Mouse (Mus musculus) hindbrain, postnatal 0 days (tissue): ENCODE data around the gene Nup93. TPM values are rescaled to one million over a fixed set of nuclear protein-coding genes. Genes with fewer than 3 reads are reported as not detected.

Experiments
- ATAC-seq: fragments of 200-750 bp; cut with Nextera tagmentation; 2 replicates; pipeline ENCODE4 v1.8.0; 2017; ENCODE audit warnings: mild to moderate bottlenecking, moderate TSS enrichment, moderate library complexity
- DNase-seq: peaks from one replicate; pipeline ENCODE4 v3.0.0-alpha.2; 2015; ENCODE audit warnings: low spot score
- H3K27ac ChIP-seq: fragments of 300-500 bp; sonication (generic); 2 replicates; pipeline ENCODE4 v1.5.1; 2014; ENCODE audit warnings: mild to moderate bottlenecking
- H3K27me3 ChIP-seq: fragments of 300-500 bp; sonication (generic); 2 replicates; pipeline ENCODE4 v1.6.1; 2014; ENCODE audit warnings: low read length, mixed read lengths; ENCODE audit not compliant: insufficient read depth
- H3K36me3 ChIP-seq: fragments of 300-500 bp; sonication (generic); 2 replicates; pipeline ENCODE4 v1.6.1; 2014; ENCODE audit warnings: low read length, mixed read lengths; ENCODE audit not compliant: insufficient read depth
- H3K4me1 ChIP-seq: fragments of 300-500 bp; sonication (generic); 2 replicates; pipeline ENCODE4 v1.6.1; 2014; ENCODE audit warnings: antibody characterized with exemption, low read length, mixed read lengths; ENCODE audit not compliant: insufficient read depth
- H3K4me2 ChIP-seq: fragments of 300-500 bp; sonication (generic); 2 replicates; pipeline ENCODE4 v1.6.1; 2014; ENCODE audit warnings: low read depth, mild to moderate bottlenecking, low read length, moderate library complexity, mixed read lengths
- H3K4me3 ChIP-seq: fragments of 300-500 bp; sonication (generic); 2 replicates; pipeline ENCODE4 v1.5.1; 2014; ENCODE audit warnings: low read length
- H3K9ac ChIP-seq: fragments of 300-500 bp; sonication (generic); replicated peaks from 2 replicates; pipeline ENCODE4 v1.6.1; 2014; ENCODE audit warnings: mild to moderate bottlenecking, low read length, moderate library complexity, mixed read lengths
- H3K9me3 ChIP-seq: fragments of 300-500 bp; sonication (generic); 2 replicates; pipeline ENCODE4 v1.6.1; 2016; ENCODE audit warnings: low read length, mixed read lengths
- CTCF ChIP-seq: IDR thresholded peaks from 2 replicates; pipeline ENCODE4 v1.5.1; 2016; ENCODE audit warnings: antibody characterized with exemption, control low read depth, low read depth
- WGBS: fragments of 180-500 bp; shearing (Covaris S2); extraction: QIAGEN DNeasy Blood & Tissue Kit; methylation state at CpG from one replicate; pipeline ENCODE4 v1.1.7; 2014; 5-methylcytosine and 5-hydroxymethylcytosine counted together
- polyA plus RNA-seq: library from polyadenylated mRNA; unstranded; fragments of >200 nt; fragmentation: Nextera tagmentation; extraction: Ambion mirVana; gene quantifications from 2 replicates; pipeline ENCODE4 v1.2.1, GENCODE M21; 2015
- total RNA-seq: library from RNA; depleted of rRNA; stranded (reverse); fragments of >200 nt; gene quantifications from 2 replicates; pipeline ENCODE4 v1.2.3, GENCODE M21; 2014

Gene Nup93
- total and polyA plus RNA-seq, 2 experiments from 2014 or later = 33.1 to 44.8 TPM

DNA sequence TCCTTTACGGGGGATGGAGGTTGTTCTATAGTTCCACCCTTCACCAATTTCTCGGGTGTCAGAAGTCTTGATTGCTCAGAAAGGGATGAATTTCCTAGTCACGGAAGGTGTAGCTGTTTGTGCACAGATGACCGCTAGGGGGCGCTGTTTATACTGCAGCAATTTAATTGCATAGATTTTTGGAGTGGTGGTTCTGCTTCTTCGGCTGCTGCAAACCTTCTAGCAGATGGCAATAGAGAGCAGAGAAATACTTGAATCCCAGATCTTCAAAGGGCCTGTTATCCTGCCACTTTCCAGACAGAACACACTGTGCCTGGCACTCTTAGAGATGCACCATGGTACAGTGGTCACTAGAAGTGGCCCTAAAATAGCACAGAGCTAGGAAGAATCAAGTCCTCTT, 128.9 kb downstream of the Nup93 start:
- H3K9ac ChIP-seq = no peak overlapping the region
- ATAC-seq (peak; percentile 68), DNase-seq (peak; percentile 94)
- 7% methylated on average over 6 of the region's 6 CpGs for WGBS
- H3K4me1 ChIP-seq = no peaks in the 10 kb centered on the region
- 0 out of 2 replicates have a peak overlapping the region, but pooled peaks have one; percentile 26 for H3K27ac ChIP-seq
- H3K36me3 ChIP-seq = no peaks in the 10 kb centered on the region
- no peaks in the 10 kb centered on the region for H3K27me3 ChIP-seq
- TF ChIP-seq CTCF = peak; percentile 96
- no peak overlapping the region for H3K4me2 ChIP-seq
- no peak overlapping the region for H3K4me3 ChIP-seq
- H3K9me3 ChIP-seq = no peaks in the 10 kb centered on the region

DNA sequence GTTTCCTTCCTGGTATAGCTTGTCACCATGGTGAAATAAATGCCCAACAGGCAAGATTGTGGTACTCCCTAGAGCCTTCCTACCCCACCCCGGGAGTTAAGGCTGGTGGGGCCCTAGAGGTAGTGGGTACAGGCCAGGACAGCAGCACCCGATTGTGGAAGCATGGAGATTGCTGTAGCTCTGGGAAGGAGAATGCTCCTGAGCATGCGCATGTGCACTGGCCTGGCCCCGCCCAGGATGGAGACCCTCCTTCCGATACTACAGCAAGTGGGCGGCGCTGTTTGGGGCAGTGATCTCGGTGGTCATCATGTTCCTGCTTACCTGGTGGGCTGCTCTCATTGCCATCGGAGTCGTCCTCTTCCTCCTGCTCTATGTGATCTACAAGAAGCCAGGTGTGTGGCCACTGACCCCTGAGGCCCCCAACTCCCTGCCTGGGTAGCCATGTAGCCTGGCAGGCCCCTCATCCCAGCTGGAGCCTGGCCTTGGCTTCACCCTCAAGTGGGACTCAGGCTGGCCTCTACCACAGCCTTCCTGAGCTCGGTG, 129.5 kb downstream of the Nup93 start:
- no peak overlapping the region for H3K9ac ChIP-seq
- H3K36me3 ChIP-seq = no peaks in the 10 kb centered on the region
- 86% methylated on average over 11 of the region's 11 CpGs for WGBS
- H3K27ac ChIP-seq = 0 out of 2 replicates have a peak overlapping the region, but pooled peaks have one; percentile 26
- H3K27me3 ChIP-seq = no peaks in the 10 kb centered on the region
- no peak overlapping the region for H3K4me2 ChIP-seq
- no peak for TF ChIP-seq CTCF
- H3K4me3 ChIP-seq = no peak overlapping the region
- no peaks in the 10 kb centered on the region for H3K4me1 ChIP-seq
- ATAC-seq (no peak; the same call in none of the 2 replicates), DNase-seq (no peak)
- no peaks in the 10 kb centered on the region for H3K9me3 ChIP-seq

DNA sequence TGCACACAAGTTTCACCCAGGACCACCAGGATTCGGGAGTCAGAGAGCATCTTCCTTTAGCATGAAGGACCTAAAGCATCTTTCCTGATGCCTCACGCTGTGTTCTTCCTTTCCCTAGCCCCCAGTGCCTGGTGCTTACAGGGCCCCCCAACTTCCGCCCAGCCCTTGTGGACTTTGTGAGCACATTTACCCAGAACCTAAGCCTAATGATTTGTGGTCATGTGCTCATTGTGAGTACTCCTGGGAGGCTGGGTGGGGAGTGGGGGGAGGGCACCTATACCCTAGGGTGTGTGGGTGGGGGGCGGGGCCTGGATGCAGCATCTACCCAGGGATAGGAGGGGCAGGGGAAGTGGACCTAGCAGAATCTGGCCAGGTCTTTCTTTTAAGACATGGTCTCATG, 131.3 kb downstream of the Nup93 start:
- Histone ChIP-seq H3K36me3 (no peaks in the 10 kb centered on the region), H3K27me3 (no peaks in the 10 kb centered on the region), H3K4me3 (no peak overlapping the region), H3K27ac (no peak overlapping the region), H3K4me2 (no peak overlapping the region), H3K4me1 (no peaks in the 10 kb centered on the region), H3K9ac (no peak overlapping the region), H3K9me3 (no peaks in the 10 kb centered on the region)
- DNase-seq (no peak), ATAC-seq (no peak)
- 97% methylated on average over 4 of the region's 4 CpGs for WGBS
- TF ChIP-seq CTCF = no peak

DNA sequence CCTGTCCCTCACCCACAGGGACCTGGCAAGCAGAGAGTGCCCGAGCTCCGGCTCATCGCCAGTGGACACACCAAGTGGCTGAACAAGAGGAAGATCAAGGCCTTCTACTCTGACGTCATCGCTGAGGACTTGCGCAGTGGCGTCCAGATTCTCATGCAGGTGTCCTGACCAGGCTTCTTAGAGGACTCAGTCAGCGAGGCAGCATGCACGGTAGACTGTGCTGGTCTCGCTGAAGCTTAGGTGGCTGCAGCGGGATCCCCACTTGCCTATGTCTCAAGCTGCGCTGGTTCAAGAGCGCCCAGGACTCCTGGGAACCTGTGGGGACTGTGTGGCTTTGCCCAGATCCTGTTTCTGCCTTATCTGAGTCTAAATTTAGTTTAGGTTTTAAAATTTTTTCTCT, 131.9 kb downstream of the Nup93 start:
- Histone ChIP-seq H3K4me1 (no peaks in the 10 kb centered on the region), H3K4me3 (no peak overlapping the region), H3K36me3 (no peaks in the 10 kb centered on the region), H3K27me3 (no peaks in the 10 kb centered on the region), H3K9me3 (no peaks in the 10 kb centered on the region), H3K4me2 (no peak overlapping the region), H3K9ac (no peak overlapping the region), H3K27ac (no peak overlapping the region)
- no peak for ATAC-seq
- no peak for TF ChIP-seq CTCF
- DNase-seq = no peak
- WGBS = 92% methylated on average over 13 of the region's 13 CpGs

DNA sequence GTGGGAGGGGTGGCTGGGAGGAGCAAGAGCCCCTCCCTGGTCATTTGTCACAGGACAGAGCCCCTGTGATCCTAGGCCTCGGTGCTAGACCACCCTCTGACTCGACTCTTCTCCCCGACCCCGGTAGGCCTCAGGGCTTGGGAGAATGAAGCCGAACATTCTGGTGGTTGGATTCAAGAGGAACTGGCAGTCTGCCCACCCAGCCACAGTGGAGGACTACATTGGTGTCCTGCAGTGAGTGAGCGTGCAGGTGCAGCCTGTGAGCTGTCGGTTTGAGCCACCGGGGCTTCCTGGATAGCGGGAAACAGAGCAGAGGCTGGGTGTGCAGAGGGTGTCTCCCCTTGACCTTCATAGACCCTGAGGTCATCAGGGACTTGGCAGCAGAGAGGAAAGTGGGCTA, 134.1 kb downstream of the Nup93 start:
- ATAC-seq (no peak), DNase-seq (no peak)
- H3K9ac ChIP-seq = no peak overlapping the region
- H3K4me1 ChIP-seq = no peaks in the 10 kb centered on the region
- TF ChIP-seq CTCF = no peak
- no peak overlapping the region for H3K4me3 ChIP-seq
- no peak overlapping the region for H3K27ac ChIP-seq
- 46% methylated on average over 9 of the region's 9 CpGs for WGBS
- H3K9me3 ChIP-seq = no peaks in the 10 kb centered on the region
- no peaks in the 10 kb centered on the region for H3K27me3 ChIP-seq
- H3K36me3 ChIP-seq = no peaks in the 10 kb centered on the region
- H3K4me2 ChIP-seq = no peak overlapping the region

DNA sequence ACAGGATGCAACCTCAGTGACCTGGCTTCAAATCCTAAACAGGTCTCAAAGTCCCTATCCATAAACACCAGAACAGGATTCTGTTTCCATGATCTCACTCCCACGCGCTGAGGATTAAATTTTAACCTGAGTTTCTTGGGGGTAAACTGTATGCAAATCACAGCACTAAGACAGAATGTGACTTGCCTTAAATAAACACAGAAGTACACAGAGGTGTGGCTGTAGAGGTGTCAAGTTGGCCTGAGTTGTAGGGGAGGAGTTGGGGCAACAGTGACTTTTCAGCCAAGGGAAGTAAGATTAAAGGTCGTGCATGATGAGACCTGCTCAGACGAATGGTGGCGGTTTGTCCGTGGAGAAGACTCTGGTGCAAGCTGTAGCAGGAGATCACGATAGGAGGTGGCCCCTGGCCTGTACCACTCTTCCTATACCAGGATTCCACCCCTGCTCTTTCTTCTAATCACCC, 139.7 kb downstream of the Nup93 start:
- WGBS = 83% methylated on average over 7 of the region's 7 CpGs
- H3K9ac ChIP-seq = no peak overlapping the region
- no peaks in the 10 kb centered on the region for H3K36me3 ChIP-seq
- H3K27ac ChIP-seq = no peak overlapping the region
- DNase-seq (no peak), ATAC-seq (no peak)
- 0 out of 2 replicates have a peak, but pooled peaks cover 8% of the 10 kb centered on the region for H3K4me1 ChIP-seq
- H3K9me3 ChIP-seq = no peaks in the 10 kb centered on the region
- no peak overlapping the region for H3K4me3 ChIP-seq
- no peak overlapping the region for H3K4me2 ChIP-seq
- no peak for TF ChIP-seq CTCF
- H3K27me3 ChIP-seq = no peaks in the 10 kb centered on the region

DNA sequence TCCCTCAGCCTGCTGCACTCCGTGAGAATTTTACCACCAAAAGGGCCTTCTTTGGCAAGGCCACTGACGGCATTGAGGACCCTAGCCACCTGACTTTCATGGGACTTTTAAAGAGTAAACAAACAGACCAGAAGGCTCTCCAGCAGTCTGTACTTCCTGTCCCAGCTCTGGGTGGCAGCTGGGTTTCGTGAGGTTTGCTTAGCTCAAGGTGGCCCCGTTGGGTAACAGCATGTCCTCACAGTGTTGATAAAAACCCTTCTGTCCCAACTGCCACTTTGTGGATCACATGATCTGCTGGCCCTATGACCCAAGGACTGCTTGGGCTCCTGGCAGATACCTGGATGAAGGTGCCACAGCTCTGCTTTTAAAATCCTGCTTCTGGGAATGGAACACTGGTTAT, 140.2 kb downstream of the Nup93 start:
- TF ChIP-seq CTCF = no peak
- Histone ChIP-seq H3K27ac (no peak overlapping the region), H3K4me3 (no peak overlapping the region), H3K9me3 (no peaks in the 10 kb centered on the region), H3K4me2 (no peak overlapping the region), H3K9ac (no peak overlapping the region), H3K36me3 (no peaks in the 10 kb centered on the region), H3K4me1 (0 out of 2 replicates have a peak, but pooled peaks cover 9% of the 10 kb centered on the region), H3K27me3 (no peaks in the 10 kb centered on the region)
- ATAC-seq = no peak
- WGBS = 80% methylated on average over 4 of the region's 4 CpGs
- no peak for DNase-seq
